Mouse (Mus musculus) liver, embryonic 14.5 days (tissue): Measurements from ENCODE around the gene Dlx6. TPM values are rescaled to one million over a fixed set of nuclear protein-coding genes. Genes with fewer than 3 reads are reported as not detected.

ENCODE experiments used
- ATAC-seq: fragments of 200-750 bp; cut with Nextera tagmentation; 2 replicates; pipeline ENCODE4 v1.8.0; 2017; ENCODE audit warnings: moderate number of reproducible peaks, mild to moderate bottlenecking, moderate library complexity; ENCODE audit not compliant: insufficient read depth
- DNase-seq, 3 experiments: peaks; one replicate each; pipeline ENCODE4 v3.0.0-alpha.2; 2012 to 2013; ENCODE audit warnings: low read depth in 3 of 3, low spot score in 3 of 3
- H3K27ac ChIP-seq: fragments of 300-500 bp; sonication (generic); 2 replicates; pipeline ENCODE4 v1.5.1; 2014; ENCODE audit warnings: moderate library complexity, mild to moderate bottlenecking, control low read depth, inconsistent platforms
- H3K27me3 ChIP-seq: fragments of 300-500 bp; sonication (generic); 2 replicates; pipeline ENCODE4 v1.6.1; 2014; ENCODE audit warnings: mild to moderate bottlenecking, low read length, moderate library complexity; ENCODE audit not compliant: control insufficient read depth, insufficient read depth
- H3K36me3 ChIP-seq: fragments of 300-500 bp; sonication (generic); replicated peaks from 2 replicates; pipeline ENCODE4 v1.6.1; 2014; ENCODE audit warnings: low read depth; ENCODE audit not compliant: control insufficient read depth, insufficient read depth
- H3K4me1 ChIP-seq, 2 experiments: fragments of 200-500 bp in 1 of 2; fragments of 300-500 bp in 1 of 2; sonication (generic) in 1 of 2; replicated peaks; 2 replicates each; pipeline ENCODE4 v1.6.1; 2012 to 2014; ENCODE audit warnings: antibody characterized with exemption in 1 of 2, inconsistent platforms in 1 of 2, low read length in 1 of 2; ENCODE audit not compliant: control insufficient read depth in 2 of 2, insufficient read depth in 2 of 2
- H3K4me2 ChIP-seq: fragments of 300-500 bp; sonication (generic); 2 replicates; pipeline ENCODE4 v1.6.1; 2014; ENCODE audit warnings: low read depth, mild to moderate bottlenecking, control low read depth, moderate library complexity
- H3K4me3 ChIP-seq, 2 experiments: fragments of 200-500 bp in 1 of 2; fragments of 300-500 bp in 1 of 2; sonication (generic) in 1 of 2; 2 replicates each; pipeline ENCODE4 v1.5.1; 2012 to 2014; ENCODE audit warnings: low read depth in 2 of 2, low read length in 2 of 2, mild to moderate bottlenecking in 2 of 2, control low read depth in 1 of 2, inconsistent platforms in 1 of 2, moderate library complexity in 1 of 2; ENCODE audit not compliant: insufficient read depth in 1 of 2
- H3K9ac ChIP-seq: fragments of 300-500 bp; sonication (generic); replicated peaks from 2 replicates; pipeline ENCODE4 v1.6.1; 2014; ENCODE audit warnings: mild to moderate bottlenecking, control low read depth, moderate library complexity
- H3K9me3 ChIP-seq: fragments of 300-500 bp; sonication (generic); 2 replicates; pipeline ENCODE4 v1.6.1; 2016; ENCODE audit warnings: low read length, mixed read lengths; ENCODE audit not compliant: control insufficient read depth
- CTCF ChIP-seq: IDR thresholded peaks from 2 replicates; pipeline ENCODE4 v1.5.1; 2016; ENCODE audit warnings: antibody characterized with exemption, low read depth, control low read depth
- EP300 ChIP-seq: IDR thresholded peaks from 2 replicates; pipeline ENCODE4 v1.6.1; 2016; ENCODE audit warnings: antibody characterized with exemption, low read depth
- WGBS: fragments of 180-500 bp; shearing (Covaris S2); extraction: QIAGEN DNeasy Blood & Tissue Kit; methylation state at CpG from one replicate; pipeline ENCODE4 v1.1.7; 2014; ENCODE audit not compliant: insufficient replicate concordance; 5-methylcytosine and 5-hydroxymethylcytosine counted together
- polyA plus RNA-seq, 2 experiments: library from polyadenylated mRNA; depleted of rRNA in 1 of 2; stranded (reverse) in 1 of 2; unstranded in 1 of 2; fragments of >200 nt; fragmentation: Nextera tagmentation in 1 of 2; extraction: Ambion mirVana in 1 of 2; gene quantifications; 2 replicates each; pipeline versions ENCODE4 v1.2.1 to v1.2.3; 2012 to 2014

The Dlx6 gene
- polyA plus RNA-seq, 2 experiments = not detected

DNA sequence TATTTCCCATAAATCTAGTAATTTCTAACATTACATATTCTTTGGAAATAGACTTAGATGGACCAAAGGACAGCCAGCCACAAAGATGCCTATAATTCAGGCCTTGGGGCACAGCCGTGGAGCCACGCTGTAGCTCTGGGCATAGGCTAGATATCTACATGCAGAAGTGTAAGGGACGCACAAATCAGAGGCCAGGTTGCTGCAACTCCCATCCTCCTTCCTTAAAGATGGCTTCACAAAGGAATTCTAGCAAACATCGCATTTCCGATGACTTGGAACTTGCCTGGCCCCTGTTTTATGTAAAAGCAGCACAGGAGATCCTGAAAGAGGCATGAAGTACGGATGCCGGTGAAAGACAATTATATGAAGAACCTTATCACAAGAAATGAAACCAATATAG lies 13.6 kb downstream of the Dlx6 start:
- Histone ChIP-seq H3K4me2 (no peak overlapping the region), H3K27me3 (peaks cover 99% of the 10 kb centered on the region), H3K4me1 (no peaks in the 10 kb centered on the region), H3K36me3 (no peaks in the 10 kb centered on the region), H3K9me3 (no peaks in the 10 kb centered on the region), H3K4me3 (no peak overlapping the region), H3K9ac (no peak overlapping the region), H3K27ac (no peak overlapping the region)
- ATAC-seq (no peak), DNase-seq (no peak)
- 4% methylated on average over 7 of the region's 7 CpGs for WGBS
- TF ChIP-seq CTCF (no peak), EP300 (no peak)

DNA sequence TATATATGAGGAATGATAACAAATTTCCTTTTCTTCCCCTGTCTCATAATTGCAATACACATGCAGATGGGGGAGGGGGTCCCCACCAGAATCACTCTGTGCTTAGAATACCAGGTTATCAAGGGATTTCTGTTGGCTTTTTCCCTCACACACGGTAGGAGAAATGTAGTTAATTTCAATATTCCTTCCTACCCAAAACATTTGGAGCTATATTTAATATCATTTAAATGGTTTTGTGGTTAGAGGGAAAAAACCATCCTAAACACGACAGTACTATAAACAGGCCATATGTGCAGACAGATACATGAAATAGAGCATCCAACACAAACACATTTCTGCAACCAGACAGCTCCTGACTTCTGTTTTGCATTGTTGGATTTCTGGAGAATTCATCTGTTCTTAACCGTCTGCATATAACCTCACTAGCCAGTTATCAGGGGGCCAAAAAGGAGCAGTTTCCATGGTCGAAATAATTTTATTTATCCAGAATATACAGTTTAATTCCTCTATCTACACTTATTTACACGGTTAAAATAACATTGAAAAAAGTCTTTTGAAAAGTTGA lies 14.3 kb downstream of the Dlx6 start:
- no peaks in the 10 kb centered on the region for H3K9me3 ChIP-seq
- H3K4me3 ChIP-seq = no peak overlapping the region
- no peaks in the 10 kb centered on the region for H3K4me1 ChIP-seq
- 9% methylated on average over 5 of the region's 5 CpGs for WGBS
- H3K36me3 ChIP-seq = no peaks in the 10 kb centered on the region
- H3K27ac ChIP-seq = no peak overlapping the region
- no peak overlapping the region for H3K4me2 ChIP-seq
- peaks cover 96% of the 10 kb centered on the region for H3K27me3 ChIP-seq
- H3K9ac ChIP-seq = no peak overlapping the region
- TF ChIP-seq EP300 (no peak), CTCF (no peak)
- no peak for ATAC-seq
- DNase-seq = no peak

DNA sequence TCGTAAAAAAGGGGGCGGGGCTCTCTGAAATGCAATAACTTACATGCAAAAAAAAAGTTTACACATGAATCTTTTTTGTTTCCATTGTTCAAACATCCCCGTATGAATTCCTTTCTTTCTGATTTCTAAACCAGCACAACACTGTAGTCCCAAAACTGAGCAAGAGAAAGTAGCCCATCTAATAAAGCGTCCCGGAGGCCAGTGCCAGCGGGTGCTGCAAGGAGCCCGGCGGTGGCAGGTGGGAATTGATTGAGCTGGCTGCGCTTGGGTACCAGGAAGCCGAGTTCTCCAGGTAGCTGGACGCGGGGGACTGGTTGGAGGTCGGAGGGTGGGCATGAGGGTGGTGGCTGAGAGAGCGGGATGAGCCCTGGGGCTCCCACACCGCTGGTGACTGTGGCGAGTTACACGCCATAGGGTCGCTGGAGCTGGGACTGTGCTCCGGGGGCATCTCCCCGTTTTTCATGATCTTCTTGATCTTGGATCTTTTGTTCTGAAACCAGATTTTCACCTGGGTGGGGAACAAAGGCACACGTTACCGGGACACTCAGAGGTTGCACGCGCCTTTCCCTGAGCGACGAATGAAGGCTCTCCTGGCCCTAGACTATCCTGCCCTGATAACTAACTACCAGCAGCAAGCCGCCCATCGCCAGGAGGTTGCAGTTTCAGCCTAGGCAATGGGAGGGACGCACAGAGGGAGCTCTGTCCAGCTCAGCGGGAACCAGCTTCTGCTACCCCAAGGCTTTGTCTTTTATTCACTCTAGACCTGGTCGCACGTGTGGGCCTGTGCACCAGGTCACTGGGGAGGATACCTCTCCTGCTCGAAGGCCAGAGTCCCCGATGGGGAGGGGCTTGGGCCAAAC lies 15.1 kb downstream of the Dlx6 start:
- ATAC-seq = no peak
- Histone ChIP-seq H3K9me3 (no peaks in the 10 kb centered on the region), H3K27me3 (peaks cover 98% of the 10 kb centered on the region), H3K4me1 (no peaks in the 10 kb centered on the region), H3K36me3 (no peaks in the 10 kb centered on the region), H3K4me3 (no peak overlapping the region), H3K4me2 (no peak overlapping the region), H3K9ac (no peak overlapping the region), H3K27ac (no peak overlapping the region)
- TF ChIP-seq EP300 = no peak
- TF ChIP-seq CTCF = no peak
- DNase-seq = no peak
- 3% methylated on average over 34 of the region's 34 CpGs for WGBS

DNA sequence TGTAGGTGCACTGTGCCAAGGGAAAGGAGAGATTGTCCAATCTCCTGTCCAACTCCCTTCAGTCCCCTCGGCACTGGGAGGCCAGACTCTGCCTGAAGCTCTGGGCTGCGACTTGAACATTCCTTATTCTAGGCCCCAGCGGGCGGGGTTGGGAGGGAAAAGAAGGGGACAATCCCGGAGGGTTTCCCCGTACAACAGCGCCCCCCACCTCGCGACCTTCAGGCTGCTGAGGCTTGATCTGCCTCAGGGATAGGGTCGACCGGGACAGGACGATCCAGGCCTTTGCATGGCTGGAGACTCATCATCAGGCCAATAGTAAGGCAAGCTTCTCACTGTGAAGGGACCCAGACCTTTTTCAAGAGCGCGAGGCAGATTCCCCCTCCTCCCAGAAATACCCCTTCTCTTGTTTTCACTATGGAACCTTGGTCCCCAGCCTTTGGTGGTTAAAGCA lies 15.7 kb downstream of the Dlx6 start:
- peaks cover 96% of the 10 kb centered on the region for H3K27me3 ChIP-seq
- H3K9me3 ChIP-seq = no peaks in the 10 kb centered on the region
- H3K4me3 ChIP-seq = no peak overlapping the region
- DNase-seq = no peak
- H3K4me2 ChIP-seq = no peak overlapping the region
- no peak overlapping the region for H3K9ac ChIP-seq
- ATAC-seq = no peak
- H3K27ac ChIP-seq = no peak overlapping the region
- no peaks in the 10 kb centered on the region for H3K4me1 ChIP-seq
- WGBS = 2% methylated on average over 14 of the region's 14 CpGs
- no peak for TF ChIP-seq CTCF
- no peak for TF ChIP-seq EP300
- no peaks in the 10 kb centered on the region for H3K36me3 ChIP-seq

DNA sequence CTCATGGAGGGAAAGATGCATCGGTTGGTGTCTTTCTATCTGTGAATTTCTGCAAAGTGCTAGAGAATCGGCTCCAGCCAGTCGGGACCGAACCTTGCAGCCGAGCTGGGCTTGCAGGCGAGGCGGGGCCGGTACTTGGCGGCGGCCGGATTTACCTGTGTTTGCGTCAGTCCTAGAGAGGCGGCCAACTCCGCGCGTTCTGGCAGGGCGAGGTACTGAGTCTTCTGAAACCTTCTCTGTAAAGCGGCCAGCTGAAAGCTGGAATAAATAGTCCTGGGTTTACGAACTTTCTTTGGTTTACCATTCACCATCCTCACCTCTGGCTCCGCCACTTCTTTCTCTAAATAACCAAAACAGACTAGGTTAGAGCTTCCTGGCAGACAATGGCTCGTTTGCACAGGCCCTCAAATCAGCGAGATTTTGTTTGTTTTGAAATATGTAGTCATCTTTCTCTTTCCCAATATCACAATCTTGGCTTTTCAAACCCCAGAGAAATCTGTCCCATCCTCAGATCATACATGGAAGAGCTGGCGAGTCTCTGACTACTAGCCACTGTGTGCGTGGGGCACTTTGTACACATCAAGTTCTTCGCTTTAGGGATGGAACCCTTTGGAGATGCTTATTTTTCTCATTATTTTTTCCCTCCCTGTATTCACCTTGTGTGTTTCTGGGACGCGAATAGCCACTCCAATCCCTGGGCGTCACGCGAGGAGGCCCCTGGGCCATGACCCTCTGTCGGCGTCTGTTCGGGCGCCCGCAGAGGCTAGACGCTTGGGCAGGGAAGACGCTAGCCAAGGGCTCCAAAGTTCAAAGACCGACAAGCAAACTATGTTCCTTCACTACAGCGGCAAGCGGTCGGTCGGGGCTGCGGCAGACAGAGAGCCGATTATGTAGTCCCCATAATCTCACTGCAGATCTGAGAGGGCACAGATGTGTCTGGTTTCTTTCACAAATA lies 16.5 kb downstream of the Dlx6 start:
- Histone ChIP-seq H3K27ac (no peak overlapping the region), H3K27me3 (peaks cover 88% of the 10 kb centered on the region), H3K9me3 (no peaks in the 10 kb centered on the region), H3K4me3 (no peak overlapping the region), H3K36me3 (no peaks in the 10 kb centered on the region), H3K4me1 (no peaks in the 10 kb centered on the region), H3K4me2 (no peak overlapping the region), H3K9ac (no peak overlapping the region)
- TF ChIP-seq CTCF (no peak), EP300 (no peak)
- ATAC-seq (no peak), DNase-seq (no peak)
- WGBS = 3% methylated on average over 44 of the region's 44 CpGs
